Mouse (Mus musculus) midbrain, embryonic 16.5 days (tissue): ENCODE results near the gene Ccdc12. TPM values are rescaled to one million over a fixed set of nuclear protein-coding genes. Genes with fewer than 3 reads are reported as not detected.

Experiments used
- ATAC-seq: fragments of 200-750 bp; cut with Nextera tagmentation; 2 replicates; pipeline ENCODE4 v1.8.0; 2017; ENCODE audit warnings: moderate TSS enrichment
- H3K27ac ChIP-seq: fragments of 300-500 bp; sonication (generic); 2 replicates; pipeline ENCODE4 v1.5.1; 2014; ENCODE audit warnings: mild to moderate bottlenecking, low read length, mixed read lengths
- H3K27me3 ChIP-seq: fragments of 300-500 bp; sonication (generic); 2 replicates; pipeline ENCODE4 v1.6.1; 2014; ENCODE audit warnings: low read depth, low read length, mixed read lengths; ENCODE audit not compliant: control insufficient read depth, insufficient read depth
- H3K36me3 ChIP-seq: fragments of 300-500 bp; sonication (generic); 2 replicates; pipeline ENCODE4 v1.6.1; 2014; ENCODE audit warnings: mild to moderate bottlenecking, low read length, moderate library complexity, mixed read lengths; ENCODE audit not compliant: control insufficient read depth, insufficient read depth
- H3K4me1 ChIP-seq: fragments of 300-500 bp; sonication (generic); 2 replicates; pipeline ENCODE4 v1.6.1; 2014; ENCODE audit warnings: mild to moderate bottlenecking, low read length, mixed read lengths; ENCODE audit not compliant: control insufficient read depth, insufficient read depth
- H3K4me2 ChIP-seq: fragments of 300-500 bp; sonication (generic); 2 replicates; pipeline ENCODE4 v1.6.1; 2014; ENCODE audit warnings: mild to moderate bottlenecking, low read length, mixed read lengths
- H3K4me3 ChIP-seq: fragments of 300-500 bp; sonication (generic); 2 replicates; pipeline ENCODE4 v1.5.1; 2014; ENCODE audit warnings: low read depth, mild to moderate bottlenecking, low read length, moderate library complexity, mixed read lengths
- H3K9ac ChIP-seq: fragments of 300-500 bp; sonication (generic); 2 replicates; pipeline ENCODE4 v1.6.1; 2014; ENCODE audit warnings: low read depth, low read length, mixed read lengths
- H3K9me3 ChIP-seq: fragments of 300-500 bp; sonication (generic); replicated peaks from 2 replicates; pipeline ENCODE4 v1.6.1; 2014; ENCODE audit warnings: mild to moderate bottlenecking, low read length, mixed read lengths; ENCODE audit not compliant: control insufficient read depth, poor library complexity, severe bottlenecking
- WGBS: fragments of 180-500 bp; shearing (Covaris S2); extraction: QIAGEN DNeasy Blood & Tissue Kit; methylation state at CpG from one replicate; pipeline ENCODE4 v1.1.7; 2014; 5-methylcytosine and 5-hydroxymethylcytosine counted together
- polyA plus RNA-seq: library from polyadenylated mRNA; unstranded; fragments of >200 nt; fragmentation: Nextera tagmentation; extraction: Ambion mirVana; gene quantifications from 2 replicates; pipeline ENCODE4 v1.2.1, GENCODE M21; 2015

Gene Ccdc12
- 93.3 and 103 TPM in 2 replicates for polyA plus RNA-seq

- Histone ChIP-seq H3K4me1 (peaks cover 33% of the 10 kb centered on the region; the same call in 1 of the 2 replicates), H3K9ac (peak within 1 kb of the TSS; percentile 76), H3K4me3 (peak within 1 kb of the TSS; percentile 65), H3K4me2 (peak within 1 kb of the TSS; percentile 72), H3K27me3 (peaks cover 2% of the 10 kb centered on the region; the same call in 1 of the 2 replicates), H3K27ac (peak within 1 kb of the TSS; percentile 94), H3K9me3 (no peaks in the 10 kb centered on the region), H3K36me3 (no peaks in the 10 kb centered on the region)
- ATAC-seq, result peak; percentile 98
- under 1% methylated on average over 52 of the region's 52 CpGs for WGBS
These were observed at the start of gene Ccdc12 for GRCm38 (mm10) chr9:110656249-110657221. Gene Ccdc12, plus strand, starts transcription at chr9:110656503.

GRCm38 (mm10) chr9:110611471-110611870 is 44.8 kb upstream of the Ccdc12 start:
- Histone ChIP-seq H3K36me3 (peaks cover 8% of the 10 kb centered on the region; the same call in 1 of the 2 replicates), H3K4me1 (no peaks in the 10 kb centered on the region), H3K4me2 (no peak overlapping the region), H3K27ac (no peak overlapping the region), H3K4me3 (no peak overlapping the region), H3K9me3 (no peaks in the 10 kb centered on the region), H3K9ac (no peak overlapping the region), H3K27me3 (no peaks in the 10 kb centered on the region)
- ATAC-seq, result no peak
- 85% methylated on average over 3 of the region's 3 CpGs for WGBS

- H3K9me3 ChIP-seq, result no peaks in the 10 kb centered on the region
- no peak overlapping the region for H3K4me2 ChIP-seq
- H3K9ac ChIP-seq, result no peak overlapping the region
- no peaks in the 10 kb centered on the region for H3K4me1 ChIP-seq
- no peak overlapping the region for H3K27ac ChIP-seq
- H3K27me3 ChIP-seq, result no peaks in the 10 kb centered on the region
- peaks cover 34% of the 10 kb centered on the region for H3K36me3 ChIP-seq
- no peak for ATAC-seq
- WGBS, result 89% methylated on average over 3 of the region's 3 CpGs
- H3K4me3 ChIP-seq, result no peak overlapping the region
These were observed 39.2 kb upstream of the Ccdc12 start for GRCm38 (mm10) chr9:110617081-110617480.

- Histone ChIP-seq H3K27me3 (no peaks in the 10 kb centered on the region), H3K9me3 (no peaks in the 10 kb centered on the region), H3K4me1 (peaks cover 12% of the 10 kb centered on the region; the same call in 1 of the 2 replicates), H3K36me3 (peaks cover 31% of the 10 kb centered on the region), H3K27ac (no peak overlapping the region), H3K4me2 (no peak overlapping the region), H3K9ac (no peak overlapping the region), H3K4me3 (no peak overlapping the region)
- 93% methylated on average over 7 of the region's 7 CpGs for WGBS
- no peak for ATAC-seq
These were observed 36.1 kb upstream of the Ccdc12 start for GRCm38 (mm10) chr9:110620180-110620579.

- ATAC-seq, result no peak
- Histone ChIP-seq H3K36me3 (peaks cover 29% of the 10 kb centered on the region), H3K9me3 (no peaks in the 10 kb centered on the region)
These were observed 35.6 kb upstream of the Ccdc12 start for GRCm38 (mm10) chr9:110620685-110621084.

GRCm38 (mm10) chr9:110622621-110623219 is 33.6 kb upstream of the Ccdc12 start:
- Histone ChIP-seq H3K27ac (no peak overlapping the region), H3K4me3 (no peak overlapping the region), H3K27me3 (no peaks in the 10 kb centered on the region), H3K9me3 (no peaks in the 10 kb centered on the region), H3K4me1 (peaks cover 16% of the 10 kb centered on the region; the same call in 1 of the 2 replicates), H3K36me3 (peaks cover 24% of the 10 kb centered on the region), H3K9ac (no peak overlapping the region), H3K4me2 (no peak overlapping the region)
- ATAC-seq, result no peak
- WGBS, result 85% methylated on average over 12 of the region's 12 CpGs

More at GRCm38 (mm10) chr9:110620685-110621084, 35.6 kb upstream of the Ccdc12 start:
- no peak overlapping the region for H3K4me3 ChIP-seq
- H3K4me2 ChIP-seq, result no peak overlapping the region
- no peak overlapping the region for H3K27ac ChIP-seq
- WGBS, result 98% methylated on average over 7 of the region's 7 CpGs
- peaks cover 16% of the 10 kb centered on the region; the same call in 1 of the 2 replicates for H3K4me1 ChIP-seq
- H3K27me3 ChIP-seq, result no peaks in the 10 kb centered on the region
- H3K9ac ChIP-seq, result no peak overlapping the region

- Histone ChIP-seq H3K4me1 (peaks cover 16% of the 10 kb centered on the region; the same call in 1 of the 2 replicates), H3K27ac (peak overlapping the region; percentile 84), H3K27me3 (no peaks in the 10 kb centered on the region), H3K4me2 (peak overlapping the region; percentile 98), H3K36me3 (peaks cover 22% of the 10 kb centered on the region), H3K9ac (peak overlapping the region; percentile 76), H3K4me3 (peak overlapping the region; percentile 50), H3K9me3 (no peaks in the 10 kb centered on the region)
- no peak for ATAC-seq
- WGBS, result 41% methylated on average over 8 of the region's 8 CpGs
These were observed 32.7 kb upstream of the Ccdc12 start for GRCm38 (mm10) chr9:110623416-110624195.

GRCm38 (mm10) chr9:110624361-110625166 is 31.7 kb upstream of the Ccdc12 start, which contains the start of gene Nradd:
Gene Nradd, minus strand, starts transcription at chr9:110624452.
- H3K4me1 ChIP-seq, result peaks cover 16% of the 10 kb centered on the region; the same call in 1 of the 2 replicates
- H3K36me3 ChIP-seq, result peaks cover 18% of the 10 kb centered on the region; the same call in 1 of the 2 replicates
- peak within 1 kb of the TSS; percentile 98 for H3K4me2 ChIP-seq
- peak within 1 kb of the TSS; percentile 84 for H3K27ac ChIP-seq
- peak; percentile 95 for ATAC-seq
- under 1% methylated on average over 41 of the region's 41 CpGs for WGBS
- H3K9me3 ChIP-seq, result no peaks in the 10 kb centered on the region
- H3K4me3 ChIP-seq, result peak within 1 kb of the TSS; percentile 50
- no peaks in the 10 kb centered on the region for H3K27me3 ChIP-seq
- H3K9ac ChIP-seq, result peak within 1 kb of the TSS; percentile 76
